Mouse (Mus musculus) stomach, postnatal 0 days (tissue): ENCODE data around the gene Otud4.

Experiments
- CTCF ChIP-seq: IDR thresholded peaks from 2 replicates; pipeline ENCODE4 v1.5.1; 2016; ENCODE audit warnings: antibody characterized with exemption, low read depth, mild to moderate bottlenecking, moderate library complexity
- EP300 ChIP-seq: optimal IDR thresholded peaks from 2 replicates; pipeline ENCODE3; 2016; ENCODE audit warnings: antibody characterized with exemption

DNA sequence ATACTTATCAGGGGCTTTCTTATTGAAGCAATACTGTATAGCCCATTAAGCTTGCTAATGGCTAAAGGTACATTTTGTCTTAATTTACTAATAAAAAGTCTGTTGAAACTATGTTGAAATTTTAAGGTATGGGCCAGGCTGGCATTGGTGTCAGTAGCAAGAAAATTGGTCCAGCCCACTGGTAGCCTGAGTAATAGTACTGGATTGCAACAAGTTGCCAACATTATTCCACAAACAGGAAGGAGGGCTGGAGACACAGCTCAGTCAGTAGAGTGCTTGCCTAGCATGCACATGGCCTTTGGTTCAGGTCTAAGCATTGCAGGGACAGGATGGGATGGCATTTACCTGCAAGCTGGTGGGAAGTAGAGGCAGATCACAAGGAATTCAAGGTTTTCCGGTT lies 38.5 kb upstream of the Otud4 start:
- TF ChIP-seq CTCF (no peak), EP300 (no peak)
